Mouse (Mus musculus) erythroid progenitor cell, adult 5-6 weeks (primary cell): Measurements from ENCODE around the gene Zfp663. TPM values are rescaled to one million over a fixed set of nuclear protein-coding genes. Genes with fewer than 3 reads are reported as not detected.

Source experiments
- ATAC-seq: replicated peaks from 2 replicates; pipeline ENCODE4 v1.8.0; 2016; ENCODE audit warnings: moderate number of reproducible peaks, mild to moderate bottlenecking, moderate TSS enrichment, inconsistent platforms; ENCODE audit not compliant: poor library complexity, low FRiP score, severe bottlenecking
- total RNA-seq, 2 experiments: library from RNA; stranded (forward) in 1 of 2; stranded (reverse) in 1 of 2; fragments of 150-400 nt in 1 of 2; fragments of 186-747, 209-891 nt in 1 of 2; gene quantifications; 2 replicates each; pipeline versions ENCODE4 v1.2.3 to v1.2.4; 2015 to 2017; ENCODE audit warnings: low replicate concordance in 2 of 2

Gene Zfp663
- total RNA-seq, 2 experiments from 2014 or later, result not detected

DNA sequence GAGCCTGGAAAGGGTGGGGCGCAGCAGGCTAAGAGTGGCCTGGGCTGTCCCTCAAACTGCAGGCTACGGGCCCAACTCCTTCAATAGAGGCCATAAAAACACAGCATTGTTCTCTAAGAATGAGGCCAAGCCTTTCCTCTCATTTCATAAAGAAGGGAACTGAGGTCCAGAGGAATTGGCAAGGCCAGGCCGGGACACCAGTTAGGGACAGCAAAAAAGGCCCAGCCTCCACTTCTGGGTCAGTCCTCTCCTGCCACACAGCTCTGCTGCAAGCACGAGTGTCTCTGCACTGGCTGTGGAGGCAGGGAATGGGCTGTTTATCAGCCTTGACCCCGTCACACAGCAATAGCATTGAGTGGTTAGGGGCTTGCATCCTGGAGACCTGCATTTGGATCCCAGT is 45.0 kb downstream of the Zfp663 start:
- ATAC-seq, result no peak

DNA sequence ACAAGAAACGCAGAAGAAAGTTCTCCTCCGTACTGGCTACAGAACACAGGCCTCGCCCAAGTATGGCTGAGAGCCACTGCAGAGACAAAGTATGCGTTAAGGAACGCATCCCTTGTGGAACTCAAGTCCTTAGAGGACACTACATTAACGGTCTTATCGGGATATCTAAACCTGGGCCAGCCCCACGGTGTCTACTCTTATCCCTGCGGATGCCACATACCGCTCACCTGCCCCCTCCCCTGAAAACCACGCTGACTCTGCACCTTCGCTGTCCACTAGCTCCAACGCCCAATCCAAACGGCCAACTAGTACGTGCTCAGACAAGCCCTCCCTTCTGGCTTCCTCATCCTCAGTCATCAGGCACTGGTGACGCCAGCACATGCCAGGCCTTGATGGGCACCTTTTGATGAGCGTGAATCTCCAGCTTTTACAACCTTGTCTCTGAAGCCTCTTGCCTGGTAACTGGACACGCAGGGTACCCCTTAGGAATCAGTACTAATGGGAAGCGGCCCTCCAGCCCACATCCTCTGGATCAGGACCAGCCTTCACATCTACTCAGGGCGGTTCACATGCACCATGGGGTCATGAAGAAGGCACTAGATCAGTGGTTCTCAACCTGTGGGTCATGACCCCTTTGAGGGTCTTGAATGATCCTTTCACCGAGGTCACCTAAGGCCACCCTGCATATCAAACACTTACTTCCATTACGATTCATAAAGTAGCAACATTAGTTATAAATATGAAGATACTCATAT is 46.4 kb downstream of the Zfp663 start:
- ATAC-seq, result no peak

DNA sequence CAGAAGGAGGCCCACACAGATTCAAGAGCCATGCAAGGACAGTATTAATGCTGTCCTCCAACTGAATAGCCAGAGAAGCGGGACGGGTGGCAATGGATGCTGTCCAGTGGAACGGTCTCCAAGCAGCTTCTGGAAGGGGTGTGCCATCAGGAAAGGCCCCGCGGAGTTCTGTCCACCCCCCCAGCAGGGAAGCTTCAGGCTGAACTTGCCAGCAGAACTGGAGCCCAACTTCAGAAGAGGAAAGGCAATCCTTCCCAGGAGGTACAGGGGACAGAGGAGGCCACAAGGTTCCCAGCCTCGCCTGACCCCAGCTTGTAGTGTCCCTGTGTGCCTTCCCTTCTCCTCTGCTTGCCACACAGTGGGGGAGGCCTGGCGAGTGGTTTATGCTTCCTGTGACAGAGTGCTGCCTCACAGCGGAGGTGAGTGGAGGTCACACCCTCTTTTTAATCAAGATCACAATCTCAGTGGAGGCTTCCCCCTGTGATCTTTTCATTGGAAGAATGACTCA is 47.1 kb downstream of the Zfp663 start:
- no peak for ATAC-seq

- ATAC-seq, result no peak
Measured at GRCm38 (mm10) chr2:165320531-165321150, 47.9 kb downstream of the Zfp663 start.

GRCm38 (mm10) chr2:165319503-165319902 is 49.0 kb downstream of the Zfp663 start:
- ATAC-seq, result no peak

DNA sequence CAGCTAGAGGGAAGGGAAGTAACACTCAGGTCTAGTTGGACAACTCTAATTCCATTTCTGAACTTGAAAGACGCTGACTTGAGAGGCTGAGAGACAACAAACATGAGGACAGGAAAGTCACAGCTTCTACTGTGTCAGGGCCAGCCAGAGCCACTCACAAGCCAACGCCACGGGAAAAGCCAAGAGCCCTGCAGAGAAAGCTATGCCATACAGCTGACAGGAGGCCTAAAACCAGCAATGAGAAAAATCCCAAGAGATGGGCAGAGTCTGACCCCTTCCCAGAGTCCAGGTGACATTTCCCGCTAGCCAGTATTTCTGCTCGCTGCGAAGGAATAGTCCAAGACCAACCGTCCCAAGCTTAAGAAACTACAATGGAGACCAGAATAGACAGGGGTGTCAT is 49.6 kb downstream of the Zfp663 start:
- ATAC-seq, result no peak

DNA sequence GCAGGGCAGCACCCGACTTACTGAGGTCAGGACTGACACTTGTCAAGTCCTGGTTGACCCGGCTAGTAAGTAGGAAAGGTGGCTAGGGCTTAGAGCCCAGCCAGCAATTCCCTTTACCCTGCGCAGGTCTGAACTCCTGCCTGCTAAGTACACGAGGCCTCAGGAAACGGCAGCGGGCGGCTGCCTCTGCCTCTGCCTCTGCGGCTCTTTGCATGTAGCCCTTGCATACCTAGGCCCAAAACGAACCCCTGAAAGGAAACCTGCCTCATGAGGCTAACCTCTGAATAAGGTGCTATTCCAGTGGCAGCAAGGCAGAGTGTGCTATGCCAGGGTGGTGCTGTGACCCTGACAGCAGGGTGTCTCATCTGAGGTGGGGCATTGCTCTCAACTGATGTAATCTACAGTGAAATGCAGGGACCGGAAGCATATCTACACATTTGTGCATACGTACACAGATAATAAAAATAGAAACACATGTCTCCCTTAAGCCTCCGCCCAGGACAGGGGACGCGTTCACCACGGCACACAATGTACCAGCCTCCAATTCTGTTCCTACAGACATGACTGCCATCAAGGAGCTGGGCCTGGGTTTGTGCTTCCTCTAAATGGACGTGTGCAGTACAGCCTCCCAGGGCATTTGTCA is 50.8 kb downstream of the Zfp663 start:
- ATAC-seq, result no peak

GRCm38 (mm10) chr2:165316837-165317473 is 51.6 kb downstream of the Zfp663 start:
- ATAC-seq, result no peak

GRCm38 (mm10) chr2:165316204-165316603 is 52.3 kb downstream of the Zfp663 start:
- ATAC-seq, result no peak

- ATAC-seq, result no peak
Measured at GRCm38 (mm10) chr2:165314197-165314596, 54.3 kb downstream of the Zfp663 start.

DNA sequence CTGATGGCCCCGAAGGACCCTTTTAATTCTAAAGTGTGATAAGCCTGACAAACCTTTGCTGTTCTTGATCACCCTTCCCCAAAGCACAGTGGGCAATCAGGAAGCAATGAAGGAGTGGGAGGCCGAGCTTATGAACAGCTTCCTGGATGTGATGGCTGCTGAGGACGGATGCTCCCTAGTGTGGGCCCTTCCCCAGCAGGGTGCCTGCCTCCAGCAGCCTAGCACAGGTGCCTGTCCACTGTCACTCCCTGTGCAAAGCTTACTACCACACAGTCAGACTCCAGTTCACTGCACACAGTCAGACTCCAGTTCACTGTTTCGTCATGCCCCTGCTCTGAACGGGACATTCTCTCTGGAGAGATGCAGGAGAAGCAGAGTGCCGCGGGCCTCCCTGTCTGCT is 56.1 kb downstream of the Zfp663 start:
- ATAC-seq, result no peak

- ATAC-seq, result no peak
Measured at GRCm38 (mm10) chr2:165311577-165311976, 57.0 kb downstream of the Zfp663 start.

DNA sequence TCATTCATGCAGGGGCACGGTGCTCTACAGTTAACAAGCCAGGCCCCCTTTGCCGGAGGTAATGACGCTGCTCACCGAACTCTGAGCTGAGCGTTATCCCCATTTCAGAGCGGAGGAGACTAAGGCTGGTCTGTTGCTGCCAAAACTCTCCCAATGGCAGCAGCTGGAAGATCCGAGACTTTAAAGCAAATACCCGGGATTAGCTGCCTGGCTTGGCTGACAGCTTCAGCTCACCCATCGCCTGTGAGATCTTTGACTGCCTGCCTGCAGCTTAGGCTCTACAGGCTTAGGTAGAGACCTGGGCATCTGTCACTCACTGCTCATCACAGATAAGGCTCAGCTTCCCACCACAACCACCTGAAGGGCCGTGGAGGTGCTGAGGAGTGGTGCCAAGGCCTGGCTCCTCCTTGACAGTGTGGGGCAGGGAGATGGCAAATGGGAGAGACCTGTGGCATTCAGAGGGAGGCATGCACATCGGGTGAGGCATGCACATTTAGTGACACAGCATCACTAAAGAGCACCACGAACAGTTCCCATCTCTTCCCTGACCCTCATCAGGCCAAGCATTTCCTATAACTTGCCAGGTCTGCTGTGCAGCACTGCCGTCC is 57.6 kb downstream of the Zfp663 start:
- no peak for ATAC-seq

DNA sequence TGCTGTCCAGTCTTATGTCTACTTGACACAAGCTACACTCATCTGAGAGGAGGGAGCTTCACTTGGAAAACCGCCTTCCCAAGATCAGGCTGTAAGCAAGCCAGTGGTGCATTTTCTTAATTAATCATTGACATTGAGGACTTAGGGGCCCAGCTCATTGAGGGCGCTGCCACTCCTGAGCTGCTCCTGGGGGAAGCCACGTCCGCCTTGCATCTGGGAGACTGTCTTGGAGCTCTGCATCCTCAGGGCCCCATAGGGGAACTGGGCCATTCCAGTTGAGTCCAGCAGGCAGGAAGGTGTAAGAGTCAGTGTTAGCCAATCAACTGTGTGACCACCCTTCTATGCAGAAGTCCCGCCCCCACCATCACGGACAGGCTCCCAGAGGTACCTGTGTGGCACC is 60.7 kb downstream of the Zfp663 start:
- ATAC-seq, result no peak

DNA sequence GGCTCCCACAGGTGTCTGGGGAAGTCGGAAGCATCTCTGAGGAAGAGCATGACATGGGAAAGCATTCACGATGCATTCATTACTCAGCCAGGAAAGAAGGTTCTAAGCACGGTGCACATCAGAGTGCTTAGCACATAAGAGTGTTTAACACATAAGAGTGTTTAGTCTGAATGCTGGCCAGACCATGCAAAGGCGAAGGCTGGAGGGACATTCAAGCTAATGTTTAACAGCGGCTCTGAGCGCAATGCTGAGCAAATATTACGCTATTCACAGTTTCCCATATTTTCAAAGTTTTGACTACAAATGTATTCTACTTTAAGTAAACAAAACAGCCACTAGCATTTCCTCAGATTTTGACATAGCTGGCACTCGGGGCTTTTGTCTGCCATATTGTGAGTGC is 63.1 kb downstream of the Zfp663 start:
- no peak for ATAC-seq

DNA sequence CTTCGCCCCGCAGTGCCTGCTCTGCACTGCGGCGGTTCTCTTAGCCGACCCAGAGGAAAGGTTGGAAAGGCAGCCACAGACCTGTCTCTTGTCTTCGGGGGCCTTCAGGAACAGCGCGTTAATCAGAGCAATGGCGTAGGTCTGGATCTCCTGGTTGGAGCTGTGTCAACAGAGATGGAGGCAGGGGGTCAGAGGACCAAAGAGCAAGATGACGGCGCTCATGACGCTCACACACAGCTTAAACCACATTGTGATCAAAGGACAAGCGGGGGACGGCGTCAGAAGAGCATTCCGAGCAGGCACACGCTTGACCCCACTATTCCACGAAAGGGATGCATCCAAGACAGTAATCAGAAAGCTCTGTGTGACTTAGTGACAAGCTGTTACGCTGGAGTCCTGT is 63.7 kb downstream of the Zfp663 start:
- ATAC-seq, result no peak

- ATAC-seq, result no peak
Measured at GRCm38 (mm10) chr2:165303354-165304012, 65.0 kb downstream of the Zfp663 start.

DNA sequence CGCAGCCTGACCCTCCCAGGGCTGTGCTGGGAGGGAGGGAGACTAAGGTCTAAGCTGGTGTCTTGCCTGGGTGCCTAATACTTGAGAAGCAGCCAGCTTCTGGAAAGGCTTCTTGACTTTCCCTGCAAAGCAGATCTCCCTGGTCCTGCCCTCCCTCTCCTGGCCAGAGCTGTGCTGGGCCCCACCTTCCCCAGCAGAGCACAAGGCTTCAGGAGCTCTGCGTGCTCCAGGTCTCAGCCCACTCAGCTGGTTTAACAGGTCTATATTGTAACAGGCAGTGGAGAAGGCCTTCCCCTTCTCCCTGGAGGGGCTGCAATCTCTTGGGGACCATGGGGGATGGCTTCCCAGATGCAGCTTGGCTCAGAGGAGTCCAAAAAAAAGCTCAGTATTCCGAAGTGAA is 67.1 kb downstream of the Zfp663 start:
- no peak for ATAC-seq
